Mouse (Mus musculus): Measurements from ENCODE around the gene Tab1. TPM values are rescaled to one million over a fixed set of nuclear protein-coding genes. Genes with fewer than 3 reads are reported as not detected.

Tab1 gene
- polyA plus RNA-seq, 1 experiment from 2014 or later = 28.7 TPM

GRCm38 (mm10) chr15:80163716-80164115 lies 30.8 kb downstream of the Tab1 start:
- ATAC-seq (replicated peaks; ENCODE audit: low FRiP score) = no peak
- H3K27me3 ChIP-seq (replicated peaks; ENCODE audit: control insufficient read depth, insufficient read depth, low read length) = no peaks in the 10 kb centered on the region
- peaks cover 5% of the 10 kb centered on the region; the same call in 1 of the 2 replicates for H3K4me1 ChIP-seq (replicated peaks; ENCODE audit: control insufficient read depth, insufficient read depth, low read length)
- H3K9me3 ChIP-seq (ENCODE audit: control insufficient read depth, low read length) = no peaks in the 10 kb centered on the region
- H3K4me3 ChIP-seq (ENCODE audit: low read depth, low read length) = no peak overlapping the region
- no peak overlapping the region for H3K27ac ChIP-seq (ENCODE audit: low read depth, low read length)
- 84% methylated on average over 4 of the region's 4 CpGs for WGBS
- H3K36me3 ChIP-seq (ENCODE audit: control insufficient read depth, insufficient read depth, low read length) = peaks cover 21% of the 10 kb centered on the region
- DNase-seq (ENCODE audit: low spot score) = no peak
- no peak overlapping the region for H3K9ac ChIP-seq (ENCODE audit: low read depth, low read length)
- H3K4me2 ChIP-seq = no peak overlapping the region

- 58% methylated on average over 5 of the region's 5 CpGs for WGBS
These were observed 32.5 kb downstream of the Tab1 start for GRCm38 (mm10) chr15:80165396-80165795.

GRCm38 (mm10) chr15:80169484-80169883 lies 36.6 kb downstream of the Tab1 start:
- ATAC-seq (replicated peaks; ENCODE audit: low FRiP score) (no peak), DNase-seq (ENCODE audit: low spot score) (no peak)
- Histone ChIP-seq H3K27ac (ENCODE audit: low read depth, low read length) (no peak overlapping the region), H3K9ac (ENCODE audit: low read depth, low read length) (no peak overlapping the region), H3K36me3 (ENCODE audit: control insufficient read depth, insufficient read depth, low read length) (no peaks in the 10 kb centered on the region), H3K4me3 (ENCODE audit: low read depth, low read length) (no peak overlapping the region), H3K9me3 (ENCODE audit: control insufficient read depth, low read length) (no peaks in the 10 kb centered on the region), H3K4me2 (no peak overlapping the region), H3K4me1 (replicated peaks; ENCODE audit: control insufficient read depth, insufficient read depth, low read length) (peaks cover 3% of the 10 kb centered on the region), H3K27me3 (replicated peaks; ENCODE audit: control insufficient read depth, insufficient read depth, low read length) (peaks cover 43% of the 10 kb centered on the region)
- WGBS = 89% methylated on average over 1 of the region's 1 CpGs

More at GRCm38 (mm10) chr15:80165396-80165795, 32.5 kb downstream of the Tab1 start:
- Histone ChIP-seq H3K27me3 (replicated peaks; ENCODE audit: control insufficient read depth, insufficient read depth, low read length) (peaks cover 2% of the 10 kb centered on the region), H3K4me3 (ENCODE audit: low read depth, low read length) (no peak overlapping the region), H3K4me1 (replicated peaks; ENCODE audit: control insufficient read depth, insufficient read depth, low read length) (no peaks in the 10 kb centered on the region), H3K9ac (ENCODE audit: low read depth, low read length) (no peak overlapping the region), H3K27ac (ENCODE audit: low read depth, low read length) (no peak overlapping the region), H3K36me3 (ENCODE audit: control insufficient read depth, insufficient read depth, low read length) (peaks cover 10% of the 10 kb centered on the region), H3K9me3 (ENCODE audit: control insufficient read depth, low read length) (no peaks in the 10 kb centered on the region), H3K4me2 (no peak overlapping the region)
- ATAC-seq (replicated peaks; ENCODE audit: low FRiP score) = no peak
- no peak for DNase-seq (ENCODE audit: low spot score)

GRCm38 (mm10) chr15:80170357-80170756 lies 37.4 kb downstream of the Tab1 start:
- H3K27ac ChIP-seq (ENCODE audit: low read depth, low read length) = no peak overlapping the region
- peaks cover 51% of the 10 kb centered on the region for H3K27me3 ChIP-seq (replicated peaks; ENCODE audit: control insufficient read depth, insufficient read depth, low read length)
- peaks cover 3% of the 10 kb centered on the region for H3K4me1 ChIP-seq (replicated peaks; ENCODE audit: control insufficient read depth, insufficient read depth, low read length)
- WGBS = 29% methylated on average over 4 of the region's 4 CpGs
- ATAC-seq (replicated peaks; ENCODE audit: low FRiP score) (no peak), DNase-seq (ENCODE audit: low spot score) (no peak)
- H3K9ac ChIP-seq (ENCODE audit: low read depth, low read length) = no peak overlapping the region
- no peaks in the 10 kb centered on the region for H3K9me3 ChIP-seq (ENCODE audit: control insufficient read depth, low read length)
- no peaks in the 10 kb centered on the region for H3K36me3 ChIP-seq (ENCODE audit: control insufficient read depth, insufficient read depth, low read length)
- no peak overlapping the region for H3K4me2 ChIP-seq
- H3K4me3 ChIP-seq (ENCODE audit: low read depth, low read length) = no peak overlapping the region

GRCm38 (mm10) chr15:80171286-80171685 lies 38.4 kb downstream of the Tab1 start:
- H3K27me3 ChIP-seq (replicated peaks; ENCODE audit: control insufficient read depth, insufficient read depth, low read length) = peaks cover 61% of the 10 kb centered on the region
- DNase-seq (ENCODE audit: low spot score) (no peak), ATAC-seq (replicated peaks; ENCODE audit: low FRiP score) (no peak)
- no peaks in the 10 kb centered on the region for H3K9me3 ChIP-seq (ENCODE audit: control insufficient read depth, low read length)
- H3K4me1 ChIP-seq (replicated peaks; ENCODE audit: control insufficient read depth, insufficient read depth, low read length) = peaks cover 3% of the 10 kb centered on the region
- no peaks in the 10 kb centered on the region for H3K36me3 ChIP-seq (ENCODE audit: control insufficient read depth, insufficient read depth, low read length)
- no peak overlapping the region for H3K9ac ChIP-seq (ENCODE audit: low read depth, low read length)
- no peak overlapping the region for H3K4me3 ChIP-seq (ENCODE audit: low read depth, low read length)
- 7% methylated on average over 8 of the region's 8 CpGs for WGBS
- peak overlapping the region; percentile 33 for H3K4me2 ChIP-seq
- H3K27ac ChIP-seq (ENCODE audit: low read depth, low read length) = no peak overlapping the region

- H3K9me3 ChIP-seq (ENCODE audit: control insufficient read depth, low read length) = no peaks in the 10 kb centered on the region
- peaks cover 61% of the 10 kb centered on the region for H3K27me3 ChIP-seq (replicated peaks; ENCODE audit: control insufficient read depth, insufficient read depth, low read length)
- no peaks in the 10 kb centered on the region for H3K36me3 ChIP-seq (ENCODE audit: control insufficient read depth, insufficient read depth, low read length)
- WGBS = 18% methylated on average over 6 of the region's 6 CpGs
- DNase-seq (ENCODE audit: low spot score) (no peak), ATAC-seq (replicated peaks; ENCODE audit: low FRiP score) (no peak)
- H3K9ac ChIP-seq (ENCODE audit: low read depth, low read length) = no peak overlapping the region
- peak overlapping the region; percentile 33 for H3K4me2 ChIP-seq
- no peak overlapping the region for H3K27ac ChIP-seq (ENCODE audit: low read depth, low read length)
- H3K4me3 ChIP-seq (ENCODE audit: low read depth, low read length) = no peak overlapping the region
- H3K4me1 ChIP-seq (replicated peaks; ENCODE audit: control insufficient read depth, insufficient read depth, low read length) = peaks cover 3% of the 10 kb centered on the region
These were observed 38.9 kb downstream of the Tab1 start for GRCm38 (mm10) chr15:80171791-80172190.

GRCm38 (mm10) chr15:80173001-80173771 lies 40.3 kb downstream of the Tab1 start, which contains the start of gene Mgat3:
Mgat3 (plus strand) TSS chr15:80173721.
- H3K4me3 ChIP-seq (ENCODE audit: low read depth, low read length) = peak within 1 kb of the TSS; percentile 70
- WGBS = 9% methylated on average over 35 of the region's 85 CpGs
- no peaks in the 10 kb centered on the region for H3K36me3 ChIP-seq (ENCODE audit: control insufficient read depth, insufficient read depth, low read length)
- ATAC-seq (replicated peaks; ENCODE audit: low FRiP score) (peak; percentile 42), DNase-seq (ENCODE audit: low spot score) (peak; percentile 67)
- no peaks in the 10 kb centered on the region for H3K9me3 ChIP-seq (ENCODE audit: control insufficient read depth, low read length)
- H3K4me1 ChIP-seq (replicated peaks; ENCODE audit: control insufficient read depth, insufficient read depth, low read length) = peaks cover 3% of the 10 kb centered on the region
- H3K27ac ChIP-seq (ENCODE audit: low read depth, low read length) = peak within 1 kb of the TSS; percentile 52; the same call in 1 of the 2 replicates
- H3K27me3 ChIP-seq (replicated peaks; ENCODE audit: control insufficient read depth, insufficient read depth, low read length) = peaks cover 61% of the 10 kb centered on the region
- peak within 1 kb of the TSS; percentile 68 for H3K9ac ChIP-seq (ENCODE audit: low read depth, low read length)
- peak within 1 kb of the TSS; percentile 71 for H3K4me2 ChIP-seq

- DNase-seq (ENCODE audit: low spot score) (peak; percentile 43), ATAC-seq (replicated peaks; ENCODE audit: low FRiP score) (no peak)
- peak overlapping the region; percentile 68 for H3K9ac ChIP-seq (ENCODE audit: low read depth, low read length)
- 3% methylated on average over 45 of the region's 60 CpGs for WGBS
- peak overlapping the region; percentile 52; the same call in 1 of the 2 replicates for H3K27ac ChIP-seq (ENCODE audit: low read depth, low read length)
- peaks cover 61% of the 10 kb centered on the region for H3K27me3 ChIP-seq (replicated peaks; ENCODE audit: control insufficient read depth, insufficient read depth, low read length)
- peak overlapping the region; percentile 70 for H3K4me3 ChIP-seq (ENCODE audit: low read depth, low read length)
- H3K4me2 ChIP-seq = peak overlapping the region; percentile 71
- no peaks in the 10 kb centered on the region for H3K9me3 ChIP-seq (ENCODE audit: control insufficient read depth, low read length)
- peaks cover 3% of the 10 kb centered on the region for H3K4me1 ChIP-seq (replicated peaks; ENCODE audit: control insufficient read depth, insufficient read depth, low read length)
- H3K36me3 ChIP-seq (ENCODE audit: control insufficient read depth, insufficient read depth, low read length) = no peaks in the 10 kb centered on the region
These were observed 41.1 kb downstream of the Tab1 start for GRCm38 (mm10) chr15:80173781-80174597.

Data from liver, embryonic 11.5 days (tissue).